Mouse (Mus musculus) CH12.LX (cell line): ENCODE measurements around the gene Ext2.
A peak's percentile ranks its signal among the peaks of the same experiment; 100 is the strongest.

Experiments used
- CHD2 ChIP-seq: IDR thresholded peaks from 2 replicates; pipeline ENCODE4 v1.6.1; 2011; ENCODE audit warnings: low read length, improper control_type of control experiment
- CTCF ChIP-seq, 2 experiments: IDR thresholded peaks in 1 of 2; conservative IDR thresholded peaks in 1 of 2; 2 replicates each; pipeline ENCODE4 v1.5.1; 2011 to 2012; ENCODE audit warnings: low read depth in 2 of 2, low read length in 2 of 2, improper control_type of control experiment in 1 of 2, inconsistent platforms in 1 of 2, mild to moderate bottlenecking in 1 of 2, moderate library complexity in 1 of 2
- EP300 ChIP-seq: IDR thresholded peaks from 2 replicates; pipeline ENCODE4 v1.6.1; 2011; ENCODE audit warnings: low read length, improper control_type of control experiment
- IRF4 ChIP-seq: IDR thresholded peaks from 2 replicates; pipeline ENCODE4 v1.6.1; 2014; ENCODE audit warnings: low read depth, mild to moderate bottlenecking, inconsistent platforms, low read length, improper control_type of control experiment
- KAT2A ChIP-seq: IDR thresholded peaks from 2 replicates; pipeline ENCODE4 v1.6.1; 2012; ENCODE audit warnings: low read length, improper control_type of control experiment, inconsistent platforms; ENCODE audit not compliant: insufficient replicate concordance
- MXI1 ChIP-seq: IDR thresholded peaks from 2 replicates; pipeline ENCODE4 v1.6.1; 2011; ENCODE audit warnings: mild to moderate bottlenecking, low read depth, low read length, improper control_type of control experiment
- POLR2A ChIP-seq: IDR thresholded peaks from 2 replicates; pipeline ENCODE4 v1.6.1; 2011; ENCODE audit warnings: low read depth, mild to moderate bottlenecking, improper control_type of control experiment, low read length
- POLR2AphosphoS2 ChIP-seq: IDR thresholded peaks from 2 replicates; pipeline ENCODE4 v1.6.1; 2011; ENCODE audit warnings: low read depth, low read length, improper control_type of control experiment
- TCF12 ChIP-seq: IDR thresholded peaks from 2 replicates; pipeline ENCODE4 v1.6.1; 2014; ENCODE audit warnings: low read depth, mild to moderate bottlenecking, inconsistent platforms, low read length, improper control_type of control experiment
- ZKSCAN1 ChIP-seq: IDR thresholded peaks from 2 replicates; pipeline ENCODE4 v1.6.1; 2012; ENCODE audit warnings: low read depth, inconsistent platforms, low read length, improper control_type of control experiment, borderline replicate concordance

DNA sequence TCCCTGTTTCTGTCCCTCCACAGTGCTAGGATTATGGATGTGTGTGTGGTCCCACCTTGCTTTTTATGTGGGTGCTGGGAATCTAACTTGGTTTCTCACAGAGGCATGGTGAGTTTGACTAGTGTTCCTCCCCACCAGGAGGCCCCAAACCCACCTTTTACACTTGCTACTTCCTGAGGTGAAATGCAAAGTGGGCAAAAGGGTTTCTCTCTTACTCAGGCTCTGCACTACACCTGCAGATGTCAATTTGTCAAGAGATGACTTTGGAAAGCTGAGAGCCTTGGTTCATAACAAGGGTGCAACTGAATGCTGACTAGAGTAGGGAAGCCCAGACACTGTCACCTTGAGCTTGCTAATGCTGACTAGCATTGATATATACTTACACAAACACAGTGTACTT lies 109.1 kb downstream of the Ext2 start:
- TF ChIP-seq CHD2 (no peak), CTCF (conservative IDR thresholded peaks at IDR 0.05 in 1 of 2, IDR thresholded peaks at IDR 0.05 in 1 of 2; ENCODE audit: low read depth in 2 of 2, low read length in 2 of 2) (peak in 1 of 2 experiments; percentile 47; a peak in 2 of 4 replicates), ZKSCAN1 (no peak), TCF12 (no peak), IRF4 (peak; percentile 45; the same call in 1 of the 2 replicates), EP300 (peak; percentile 72), POLR2A (no peak), POLR2AphosphoS2 (no peak), MXI1 (no peak), KAT2A (no peak)
